Mouse (Mus musculus): ENCODE results near the gene Gm12216. TPM values are rescaled to one million over a fixed set of nuclear protein-coding genes. Genes with fewer than 3 reads are reported as not detected.
"Not testable (repeated sequence)": the region's sequence is repeated elsewhere in the genome, so short reads cannot be mapped to it uniquely, and the experiment has no call there.

Gene Gm12216
- total and polyA plus RNA-seq, 3 experiments = not detected

GRCm38 (mm10) chr11:53873909-53874704 is 15.1 kb upstream of the Gm12216 start:
- H3K9me3 ChIP-seq (replicated peaks; ENCODE audit: insufficient read depth, low read length); H3K9ac ChIP-seq (ENCODE audit: control insufficient read depth, low read depth, low read length, poor library complexity, severe bottlenecking); H3K4me1 ChIP-seq (ENCODE audit: control insufficient read depth in 1 of 2, insufficient read depth in 2 of 2, low read length in 2 of 2); H3K36me3 ChIP-seq (ENCODE audit: control insufficient read depth in 1 of 2, insufficient read depth in 2 of 2, low read length in 2 of 2); H3K4me3 ChIP-seq (ENCODE audit: control insufficient read depth in 1 of 2, insufficient read depth in 1 of 2, low read depth in 2 of 2, low read length in 2 of 2); H3K27me3 ChIP-seq (ENCODE audit: control insufficient read depth in 1 of 2, insufficient read depth in 2 of 2, low read length in 2 of 2); DNase-seq (ENCODE audit: low read depth, low spot score); H3K27ac ChIP-seq (ENCODE audit: control insufficient read depth, low read depth, low read length); H3K79me2 ChIP-seq (ENCODE audit: control insufficient read depth, insufficient read depth, low read length, poor library complexity): not testable (repeated sequence)
- TF ChIP-seq SMC3 (IDR thresholded peaks at IDR 0.05; ENCODE audit: low read depth, low read length) (0 out of 2 replicates have a peak, but pooled peaks have one; percentile 12), CTCF (IDR thresholded peaks at IDR 0.05 in 2 of 3, conservative IDR thresholded peaks at IDR 0.05 in 1 of 3; ENCODE audit: control insufficient read depth in 1 of 3, insufficient read depth in 1 of 3, low read depth in 2 of 3, low read length in 3 of 3, poor library complexity in 1 of 3, severe bottlenecking in 1 of 3) (peak; percentile 19 to 56 (median 37); a peak in 5 of 6 replicates)

- Histone ChIP-seq H3K36me3 (ENCODE audit: control insufficient read depth in 1 of 2, insufficient read depth in 2 of 2, low read length in 2 of 2) (peaks cover 0 to 6% of the 10 kb centered on the region in 2 experiments; a peak in 2 of 4 replicates), H3K9ac (ENCODE audit: control insufficient read depth, low read depth, low read length, poor library complexity, severe bottlenecking) (no peak overlapping the region), H3K9me3 (replicated peaks; ENCODE audit: insufficient read depth, low read length) (no peaks in the 10 kb centered on the region), H3K4me3 (ENCODE audit: control insufficient read depth in 1 of 2, insufficient read depth in 1 of 2, low read depth in 2 of 2, low read length in 2 of 2) (no peak overlapping the region), H3K27ac (ENCODE audit: control insufficient read depth, low read depth, low read length) (no peak overlapping the region), H3K27me3 (ENCODE audit: control insufficient read depth in 1 of 2, insufficient read depth in 2 of 2, low read length in 2 of 2) (no peaks in the 10 kb centered on the region), H3K4me1 (ENCODE audit: control insufficient read depth in 1 of 2, insufficient read depth in 2 of 2, low read length in 2 of 2) (no peaks in the 10 kb centered on the region), H3K79me2 (ENCODE audit: control insufficient read depth, insufficient read depth, low read length, poor library complexity) (no peaks in the 10 kb centered on the region)
- DNase-seq (ENCODE audit: low read depth, low spot score) = no peak
- TF ChIP-seq ZC3H11A (IDR thresholded peaks at IDR 0.05; ENCODE audit: low read depth, low read length) (no peak), JUND (IDR thresholded peaks at IDR 0.05; ENCODE audit: low read depth, low read length) (no peak), CHD2 (IDR thresholded peaks at IDR 0.05; ENCODE audit: low read length) (no peak), E2F4 (IDR thresholded peaks at IDR 0.05; ENCODE audit: borderline replicate concordance, low read depth, low read length) (no peak), GABPA (IDR thresholded peaks at IDR 0.05; ENCODE audit: low read depth, low read length) (no peak), MYB (IDR thresholded peaks at IDR 0.05; ENCODE audit: low read depth, low read length) (no peak), NRF1 (IDR thresholded peaks at IDR 0.05; ENCODE audit: insufficient read depth, low read depth, low read length, poor library complexity, severe bottlenecking) (no peak), POLR2A (IDR thresholded peaks at IDR 0.05; ENCODE audit: control insufficient read depth in 1 of 2, insufficient read depth in 1 of 2, low read depth in 1 of 2, low read length in 2 of 2, poor library complexity in 1 of 2) (no peak), ZMIZ1 (IDR thresholded peaks at IDR 0.05; ENCODE audit: low read depth, low read length) (no peak), ZKSCAN1 (IDR thresholded peaks at IDR 0.05; ENCODE audit: low read depth, low read length) (no peak), UBTF (IDR thresholded peaks at IDR 0.05; ENCODE audit: borderline replicate concordance, insufficient read depth, low read depth, low read length) (no peak)
Measured at GRCm38 (mm10) chr11:53871786-53872507, 12.9 kb upstream of the Gm12216 start.
